Mouse (Mus musculus): ENCODE data around the gene Fosb.

The Fosb gene

DNA sequence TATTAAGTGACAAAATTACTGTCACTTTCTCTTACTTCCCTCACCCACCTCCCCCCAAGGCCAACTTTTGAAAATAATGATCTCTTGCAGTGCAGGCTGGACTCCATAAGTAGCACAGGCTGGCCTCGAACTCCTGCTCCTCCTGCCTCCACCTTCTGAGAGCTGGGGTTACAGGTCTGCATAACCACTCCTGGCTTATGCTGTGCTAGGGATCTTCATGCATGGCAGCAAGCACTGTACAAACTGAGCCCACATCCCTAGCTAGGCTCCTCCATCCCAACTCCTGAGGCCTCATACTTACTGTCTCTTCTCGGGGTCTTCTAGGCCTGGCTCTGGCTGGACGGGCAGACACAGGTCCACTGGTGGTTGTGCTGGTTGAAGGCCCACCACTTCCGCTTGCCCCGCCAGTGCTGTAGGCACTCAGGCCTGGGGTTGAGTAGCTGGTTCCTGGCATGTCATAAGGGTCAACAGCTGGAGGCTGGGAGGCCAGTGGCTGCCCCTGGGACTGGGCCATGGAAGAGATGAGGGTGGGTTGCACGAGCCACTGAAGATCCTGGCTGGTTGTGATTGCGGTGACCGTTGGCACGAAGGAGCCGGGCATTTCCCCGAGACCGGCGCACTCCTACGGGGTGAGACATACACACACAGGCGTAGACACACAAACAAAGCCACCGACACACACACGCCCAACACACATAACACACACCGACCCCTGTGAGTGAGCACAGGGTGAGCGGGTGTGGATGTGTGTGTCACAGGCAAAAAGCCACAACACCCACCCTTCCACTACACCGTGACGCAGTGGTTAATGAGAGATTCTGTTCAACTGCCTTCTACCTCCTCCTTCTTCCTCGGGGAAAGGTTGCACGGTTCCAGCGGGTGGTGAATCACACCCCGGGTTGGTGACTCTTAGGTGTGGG is 2.8 kb downstream of the Fosb start:
- no peak for DNase-seq (ENCODE audit: inconsistent ontology term)

DNA sequence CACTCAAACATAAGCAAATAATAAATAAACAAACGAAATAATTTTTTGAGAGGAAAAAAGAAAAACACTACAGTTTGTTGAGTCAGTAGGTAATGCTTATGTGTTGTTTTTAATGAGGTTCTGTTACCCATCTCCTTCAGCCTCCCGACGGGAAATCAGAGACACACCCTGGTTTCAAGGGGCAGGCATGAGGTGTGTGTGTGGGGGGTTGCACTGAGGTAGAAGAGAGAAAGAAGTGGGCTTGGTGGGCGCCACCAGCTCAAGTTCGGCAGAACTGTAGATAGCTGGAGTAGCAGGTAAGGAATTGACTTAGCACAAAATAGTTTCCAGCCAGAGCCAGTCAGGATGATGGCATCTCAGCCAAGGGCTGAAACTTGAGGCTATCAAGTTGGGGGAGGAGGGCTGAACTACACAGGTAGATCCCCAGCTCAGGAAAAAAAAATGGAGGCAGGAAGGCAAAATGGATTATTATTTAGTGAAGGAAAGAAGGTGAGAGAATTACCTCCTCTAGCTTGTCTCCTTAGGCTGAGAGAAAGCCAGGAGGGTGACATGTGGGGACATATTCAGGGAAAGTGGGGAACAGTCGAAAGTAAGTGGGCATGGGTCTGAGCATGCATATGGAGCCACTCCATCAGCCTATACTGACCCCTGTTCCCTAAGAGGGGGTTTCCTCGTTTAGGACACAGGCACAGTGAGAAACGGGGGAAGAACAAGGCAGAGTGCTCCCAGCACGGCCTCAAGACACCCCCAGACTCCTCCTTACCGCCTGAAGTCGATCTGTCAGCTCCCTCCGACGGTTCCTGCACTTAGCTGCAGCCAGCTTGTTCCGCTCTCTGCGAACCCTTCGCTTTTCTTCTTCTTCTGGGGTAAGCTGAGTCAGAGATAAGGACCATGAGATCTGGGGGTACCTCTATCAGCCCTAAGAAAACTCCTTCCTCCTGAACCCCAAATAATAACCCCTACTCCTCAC is 3.8 kb downstream of the Fosb start:
- no peak for DNase-seq (ENCODE audit: inconsistent ontology term)

DNA sequence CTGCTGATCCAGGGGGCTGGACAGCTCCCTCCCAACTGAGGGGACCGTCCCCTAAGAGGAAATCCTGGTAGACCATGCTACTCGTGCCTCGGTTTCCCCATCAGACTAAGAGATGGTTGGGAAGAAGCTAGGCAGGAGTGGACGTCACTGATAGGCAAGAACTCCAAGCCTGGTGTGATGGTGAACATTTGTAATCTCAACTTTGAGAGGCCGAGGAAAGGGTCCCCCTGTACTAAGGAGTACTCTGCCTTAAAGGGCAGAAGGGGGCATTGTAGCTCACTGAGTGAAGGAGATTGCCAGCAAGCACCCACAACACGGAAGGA is 4.5 kb downstream of the Fosb start:
- no peak for DNase-seq (ENCODE audit: inconsistent ontology term)

DNA sequence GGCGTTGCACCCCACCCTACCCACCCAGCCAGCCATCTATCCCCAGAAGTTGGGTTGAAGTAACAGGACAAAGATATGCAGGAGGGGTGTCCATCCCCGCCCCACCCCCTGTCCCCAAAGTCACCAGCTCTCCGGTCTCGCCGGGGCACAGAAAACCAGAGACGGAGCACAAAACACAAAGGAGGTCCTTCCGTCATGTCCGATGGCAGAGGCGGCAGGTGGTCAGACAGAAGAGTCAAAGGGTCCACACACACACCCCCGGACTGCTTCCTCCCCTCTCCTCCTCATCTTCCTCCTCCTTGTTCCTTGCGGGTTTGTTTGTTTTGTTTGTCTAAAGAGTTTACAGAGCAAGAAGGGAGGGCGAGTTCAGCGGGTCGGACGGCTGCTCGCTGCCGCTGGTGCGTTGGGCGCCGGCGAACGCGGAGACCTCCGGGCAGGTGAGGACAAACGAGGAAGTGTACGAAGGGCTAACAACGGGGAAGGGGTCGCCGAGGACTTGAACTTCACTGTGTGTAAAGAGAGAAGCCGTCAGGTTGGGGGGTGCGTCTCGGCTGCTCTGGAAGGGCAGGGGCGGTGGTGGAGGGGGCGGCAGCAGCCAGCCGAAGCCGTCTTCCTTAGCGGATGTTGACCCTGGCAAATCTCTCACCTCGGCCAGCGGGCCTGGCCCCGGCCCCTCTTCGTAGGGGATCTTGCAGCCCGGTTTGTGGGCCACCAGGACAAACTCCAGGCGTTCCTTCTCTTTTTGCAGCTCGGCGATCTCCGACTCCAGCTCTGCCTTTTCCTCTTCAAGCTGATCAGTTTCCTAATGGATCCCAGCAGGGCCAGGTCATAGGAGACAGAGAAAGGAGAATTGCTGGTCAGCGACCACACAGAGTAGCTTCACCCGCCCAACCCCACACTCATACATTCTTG is 5.1 kb downstream of the Fosb start:
- DNase-seq (ENCODE audit: inconsistent ontology term), result peak; percentile 33

DNA sequence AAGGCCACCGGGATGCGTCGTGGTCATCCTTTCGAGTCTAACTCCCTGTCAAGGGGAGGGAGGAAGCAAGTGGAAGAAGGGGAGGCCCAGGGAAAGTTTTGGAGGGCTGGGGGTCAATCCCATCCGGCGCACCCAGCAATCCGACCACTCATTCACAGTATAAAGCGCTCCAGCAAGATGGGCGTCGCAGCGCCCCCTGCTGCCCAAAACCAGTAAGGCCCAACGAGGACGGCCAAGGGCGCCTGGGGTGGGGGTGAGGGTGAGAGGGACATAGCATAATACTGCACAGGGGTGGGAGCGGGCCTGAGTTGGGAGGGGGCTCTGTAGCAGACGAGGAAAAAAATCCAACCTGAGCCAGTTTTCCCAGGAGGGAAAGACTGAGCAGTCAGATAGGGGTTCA is 6.1 kb downstream of the Fosb start:
- DNase-seq (ENCODE audit: inconsistent ontology term), result peak; percentile 83

DNA sequence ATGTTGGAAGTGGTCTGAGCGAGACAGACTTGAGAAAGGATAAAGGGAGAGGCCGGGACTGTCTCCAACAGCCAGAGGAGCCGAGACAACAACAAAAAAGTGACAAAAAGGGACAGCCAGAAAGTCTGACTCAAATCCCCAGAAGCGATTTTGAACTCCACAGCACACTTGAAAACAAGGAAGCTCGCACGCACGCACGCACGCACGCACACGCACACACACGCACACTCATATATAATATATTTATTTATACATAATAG is 6.9 kb downstream of the Fosb start:
- no peak for DNase-seq (ENCODE audit: inconsistent ontology term)

DNA sequence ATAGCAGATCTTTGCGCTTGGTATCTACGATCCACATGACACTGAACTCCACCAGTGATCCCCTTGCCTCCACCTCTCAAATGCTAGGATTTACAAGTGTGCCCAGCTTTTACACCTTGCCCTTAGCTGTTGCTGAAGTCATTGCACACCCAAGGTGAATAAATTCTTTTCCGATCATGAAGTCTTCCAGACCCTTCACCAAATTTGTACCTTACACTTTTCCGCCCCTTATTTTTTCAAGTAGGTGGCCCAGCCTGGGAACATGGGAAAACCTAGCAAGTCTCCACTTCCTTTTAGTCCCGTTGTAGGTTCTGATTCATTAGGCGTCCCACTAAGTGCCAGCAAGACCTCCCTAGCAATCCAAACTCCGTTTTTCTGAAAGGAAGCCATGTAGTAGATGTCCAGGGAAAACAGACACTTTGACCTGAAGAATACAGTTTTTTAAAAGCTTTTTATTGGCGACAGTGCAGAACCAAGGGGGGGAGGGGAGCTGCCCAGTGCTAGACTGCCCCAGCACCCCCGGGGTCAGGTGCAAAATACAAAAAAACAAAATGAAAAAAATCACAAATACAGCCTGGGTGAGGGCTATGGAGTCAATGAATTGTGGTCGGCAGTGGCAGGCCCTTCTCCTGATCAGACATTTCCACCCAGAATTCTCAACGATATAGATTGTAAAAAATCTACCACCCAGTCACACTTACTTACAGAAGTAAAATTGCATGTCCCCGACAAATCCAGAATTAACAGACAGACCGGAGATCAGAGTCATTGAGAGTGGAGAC is 7.4 kb downstream of the Fosb start:
- DNase-seq (ENCODE audit: inconsistent ontology term), result no peak

DNA sequence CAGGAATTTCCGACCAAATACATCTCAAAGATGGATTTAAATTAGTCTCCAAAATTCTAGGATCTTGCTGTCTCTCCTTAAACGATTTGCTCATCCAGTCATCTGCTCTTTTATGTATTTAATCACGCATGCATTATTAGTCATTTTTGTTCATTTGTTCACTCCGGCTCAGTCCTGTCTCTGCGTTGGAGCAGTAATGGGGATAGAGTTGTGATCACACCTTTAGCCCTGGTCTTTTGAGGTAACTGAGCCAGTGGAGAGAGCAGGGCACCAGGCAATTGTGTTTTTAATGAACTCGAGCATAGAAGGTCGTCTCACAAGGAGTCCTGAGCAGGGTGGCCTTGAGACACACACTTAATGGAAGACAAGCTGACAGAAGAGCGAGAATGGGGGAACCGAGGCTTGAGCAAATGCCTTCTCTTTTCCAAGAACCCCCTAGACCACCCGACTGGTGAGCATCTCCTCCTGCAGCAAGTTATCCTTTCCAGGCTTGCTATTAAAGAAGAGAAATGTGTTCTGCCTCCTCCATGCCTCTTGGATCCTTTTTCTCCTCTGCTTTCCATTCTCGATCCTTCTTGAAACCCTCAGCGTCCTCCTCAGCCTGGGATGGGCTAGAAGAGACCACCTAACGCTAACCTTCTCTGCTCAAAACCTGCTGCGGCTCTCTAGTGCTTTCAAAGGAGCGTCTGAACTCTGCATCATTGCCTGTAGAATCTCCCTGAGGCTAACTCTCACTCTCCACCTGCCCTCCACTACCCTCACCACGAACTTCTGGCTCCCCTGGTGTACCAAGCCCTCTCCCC is 8.2 kb downstream of the Fosb start:
- no peak for DNase-seq (ENCODE audit: inconsistent ontology term)

DNA sequence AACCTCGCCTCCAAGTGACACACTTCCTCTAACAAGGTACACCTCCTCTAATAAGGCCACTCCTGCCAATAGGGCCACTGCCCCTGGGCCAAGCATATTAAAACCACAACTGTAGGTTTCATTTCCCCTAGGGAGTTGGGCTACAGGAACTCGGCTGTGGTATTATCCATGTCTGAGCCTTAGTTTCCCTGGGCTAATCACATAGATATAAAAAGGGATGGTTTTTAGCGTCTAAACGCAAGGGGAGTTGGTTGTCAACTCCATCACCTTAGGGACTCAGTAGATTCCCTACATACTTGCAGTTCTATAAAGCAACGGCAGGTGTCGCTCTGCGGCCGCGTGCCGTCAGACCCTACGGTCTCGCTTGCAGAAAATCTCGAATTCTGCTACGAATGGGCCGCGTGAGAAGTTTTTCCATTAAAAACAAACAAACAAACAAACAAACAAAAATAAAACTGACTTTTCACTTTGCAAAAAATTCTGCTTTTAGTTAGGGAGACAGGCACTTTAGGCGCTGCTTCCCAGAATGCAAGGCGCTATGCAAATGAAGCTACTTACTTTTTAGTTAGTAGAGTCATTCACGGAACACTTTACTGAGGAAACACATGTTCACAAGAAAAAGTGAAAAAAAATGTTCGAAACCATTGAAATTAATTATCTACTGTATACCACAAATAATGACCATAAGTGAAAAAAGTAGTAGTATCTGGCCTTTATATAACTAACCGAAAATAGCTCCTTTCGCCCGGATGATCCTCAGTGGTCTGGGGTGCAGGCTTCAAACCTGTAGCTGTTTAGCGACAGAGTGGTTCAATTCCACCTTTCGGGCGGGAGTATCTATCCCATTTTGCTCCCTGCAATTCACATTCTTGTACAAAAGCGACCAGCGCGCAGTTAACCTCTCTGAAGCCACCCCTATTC is 9.1 kb downstream of the Fosb start:
- DNase-seq (ENCODE audit: inconsistent ontology term), result peak; percentile 82

DNA sequence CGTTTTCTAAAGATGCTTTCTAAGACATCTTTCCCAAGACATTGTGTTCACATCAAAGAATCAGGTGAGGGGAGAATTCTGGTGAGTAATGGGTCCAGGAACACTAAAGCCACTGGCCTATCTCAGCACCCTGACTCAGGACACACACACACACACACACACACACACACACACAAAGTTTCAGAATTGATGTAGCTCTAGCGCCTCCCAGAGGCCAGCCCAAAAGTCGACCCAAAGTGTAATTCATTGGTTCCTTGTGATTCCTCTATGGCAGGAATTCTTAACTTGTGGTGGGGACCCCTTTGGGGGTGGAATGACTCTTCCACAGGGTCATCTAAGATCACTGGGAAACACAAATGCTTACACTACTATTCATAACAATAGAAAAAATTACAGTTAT is 10.7 kb downstream of the Fosb start:
- DNase-seq (ENCODE audit: inconsistent ontology term), result peak; percentile 61

DNA sequence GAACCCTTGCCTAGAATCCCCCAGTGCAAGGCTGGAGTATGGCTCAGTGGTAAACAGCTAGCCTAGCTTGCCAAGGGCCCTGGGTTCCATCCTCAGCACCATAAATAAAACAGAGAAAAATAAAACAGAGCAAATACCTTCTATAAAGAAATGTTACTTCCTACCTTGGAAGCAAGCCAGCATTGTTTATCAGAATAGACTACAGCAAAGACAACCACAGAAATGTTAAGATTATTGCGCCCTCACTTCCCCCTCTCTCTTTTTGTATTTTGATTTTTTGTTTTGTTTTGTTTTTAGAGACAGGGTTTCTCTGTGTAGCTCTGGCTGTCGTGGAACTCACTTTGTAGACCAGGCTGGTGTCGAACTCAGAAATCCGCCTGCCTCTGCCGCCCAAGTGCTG is 12.1 kb downstream of the Fosb start:
- no peak for DNase-seq (ENCODE audit: inconsistent ontology term)

DNA sequence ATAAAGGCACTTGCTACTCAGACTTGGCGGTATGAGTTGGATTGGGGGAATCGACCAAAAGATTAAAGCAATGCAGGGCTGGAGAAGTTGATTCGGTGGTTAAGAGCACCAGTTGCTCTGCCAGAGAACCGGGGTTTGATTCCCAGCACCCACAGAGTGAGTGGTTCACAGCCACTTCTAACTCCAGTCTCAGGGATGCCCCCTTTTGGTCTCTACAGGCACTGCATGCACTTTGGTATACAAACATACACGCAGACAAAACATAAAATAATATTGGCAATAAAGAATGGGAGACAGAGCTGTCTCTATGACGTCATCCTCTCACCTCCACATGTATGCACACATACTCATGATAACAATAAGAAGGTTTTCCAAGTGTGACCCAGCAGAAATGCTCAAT is 12.8 kb downstream of the Fosb start:
- no peak for DNase-seq (ENCODE audit: inconsistent ontology term)

DNA sequence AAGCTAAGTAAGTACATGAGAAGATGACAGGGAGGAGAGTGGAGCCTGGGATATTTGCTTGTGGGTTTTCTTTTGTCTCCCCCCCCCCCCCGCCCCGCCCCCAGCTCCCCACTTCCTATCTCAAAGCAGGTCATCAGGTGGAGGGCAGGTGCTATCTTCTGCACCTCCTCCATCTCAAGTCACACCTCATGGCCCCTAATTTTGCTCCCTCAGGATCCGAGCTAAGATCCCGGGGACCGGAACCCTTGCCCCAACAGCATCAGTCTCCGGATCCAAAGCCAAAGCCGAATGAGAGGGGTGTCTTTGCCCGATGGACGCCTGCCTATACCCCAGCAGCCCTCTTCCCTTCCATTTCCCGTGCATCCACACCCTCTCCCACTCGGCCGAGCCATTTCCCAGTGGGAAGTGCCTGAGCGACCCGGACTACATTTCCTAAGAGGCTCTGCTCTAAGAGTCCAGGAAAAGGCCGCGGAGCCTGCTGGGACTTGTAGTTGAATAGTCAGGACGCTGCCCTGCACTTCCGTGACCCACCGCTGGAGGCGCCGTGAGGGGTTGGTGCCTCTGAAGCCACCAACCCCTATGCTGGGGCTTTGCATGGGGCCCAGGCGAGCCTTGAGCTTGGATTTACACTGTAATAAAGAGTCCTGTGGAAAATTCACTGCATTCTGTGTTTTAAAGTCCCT is 14.2 kb downstream of the Fosb start:
- DNase-seq (ENCODE audit: inconsistent ontology term), result peak; percentile 94

DNA sequence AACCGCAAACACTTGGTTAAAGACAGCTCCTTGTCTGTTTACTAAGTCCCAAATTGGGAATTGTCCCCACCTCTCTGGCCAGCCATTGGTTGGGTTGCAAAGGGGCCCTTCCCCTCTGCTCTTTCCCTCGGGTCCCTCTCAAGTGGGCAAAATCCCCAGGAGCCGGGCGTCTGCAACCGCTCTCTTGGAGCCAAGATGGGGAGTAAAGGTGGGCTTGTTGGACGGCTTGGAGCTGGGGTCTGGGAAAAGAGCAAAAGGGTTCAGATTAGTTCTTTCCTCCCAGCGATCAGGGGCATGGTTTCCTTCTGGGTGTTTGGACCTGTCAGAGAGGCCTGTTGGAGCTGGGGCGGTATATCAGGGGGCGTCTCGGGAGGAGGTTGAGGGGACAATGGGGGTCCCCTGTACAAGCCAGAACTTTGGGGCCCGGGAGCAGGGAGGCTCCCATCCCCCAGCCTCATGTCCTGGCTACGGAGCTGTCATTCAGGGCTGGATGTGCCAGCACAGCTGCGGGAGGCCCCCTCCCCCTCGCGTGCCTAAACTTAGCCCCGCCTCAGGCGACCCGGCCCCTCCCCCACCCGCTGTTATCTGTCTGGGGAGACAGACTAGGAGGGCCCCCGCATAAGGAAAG is 18.8 kb downstream of the Fosb start:
- peak; percentile 67 for DNase-seq (ENCODE audit: inconsistent ontology term)

DNA sequence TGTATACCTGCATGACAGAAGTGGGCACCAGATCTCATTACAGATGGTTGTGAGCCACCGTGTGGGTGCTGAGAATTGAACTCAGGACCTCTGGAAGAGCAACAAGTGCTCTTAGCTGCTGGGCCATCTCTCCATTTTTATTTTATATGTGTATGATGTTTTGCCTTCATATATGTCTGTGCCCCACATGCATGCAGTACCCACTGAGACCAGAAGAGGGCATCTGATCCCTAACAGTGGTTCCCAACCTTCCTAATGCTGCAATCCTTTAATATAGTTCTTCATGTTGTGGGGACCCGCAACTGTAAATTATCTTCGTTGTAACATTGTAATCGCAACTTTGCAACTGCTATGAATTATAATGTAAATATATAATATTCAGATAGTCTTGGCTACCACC is 25.1 kb downstream of the Fosb start:
- no peak for DNase-seq (ENCODE audit: inconsistent ontology term)

DNA sequence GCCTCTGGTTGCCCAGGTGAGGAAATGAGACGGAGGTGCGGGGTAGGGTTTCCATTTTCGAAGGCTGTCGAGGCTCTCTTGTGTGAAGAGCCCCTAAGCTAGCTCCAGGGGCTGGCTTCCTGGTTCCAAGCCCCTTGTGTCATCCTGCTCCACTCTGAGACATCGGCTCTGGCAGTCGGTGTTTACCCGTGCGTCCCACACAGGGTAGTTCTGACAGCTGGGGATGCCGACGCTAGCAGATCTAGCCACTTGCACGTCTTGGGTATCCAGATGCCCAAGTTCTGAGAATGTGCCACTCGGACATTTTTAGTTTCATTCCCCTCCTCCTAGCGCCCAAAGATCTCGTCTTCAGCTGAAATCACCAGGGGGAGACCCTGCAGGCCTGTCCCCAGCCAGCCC is 26.4 kb downstream of the Fosb start:
- no peak for DNase-seq (ENCODE audit: inconsistent ontology term)

DNA sequence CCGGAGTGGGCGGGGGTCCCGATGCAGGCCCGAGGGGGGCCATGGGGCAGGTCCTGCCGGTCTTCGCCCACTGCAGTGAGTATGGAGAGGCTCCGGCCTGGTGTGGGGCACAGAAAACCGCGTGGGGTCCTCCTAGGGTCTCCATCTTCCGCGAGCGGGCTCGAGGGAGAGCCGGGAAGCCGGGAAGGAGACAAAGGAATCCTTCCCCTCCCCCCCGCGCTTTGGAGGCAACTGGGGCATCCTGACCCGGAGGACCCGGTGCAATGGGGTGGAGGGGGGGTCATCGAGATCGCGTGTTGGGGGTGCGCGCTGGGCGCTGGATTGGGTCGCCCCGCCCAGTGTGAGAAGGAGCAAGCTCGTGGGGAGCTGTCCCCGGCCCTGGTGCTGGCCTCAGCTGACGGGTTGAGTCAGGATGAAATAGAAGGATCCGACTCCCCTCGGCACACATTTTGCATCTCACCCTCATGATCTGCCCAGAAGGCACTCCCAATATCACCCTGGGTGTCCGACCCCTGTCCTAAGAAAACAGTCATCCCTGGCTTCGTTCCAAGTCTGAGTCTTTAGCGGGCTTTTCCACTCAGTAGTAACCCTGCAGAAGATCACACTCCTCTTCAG is 27.0 kb downstream of the Fosb start:
- DNase-seq (ENCODE audit: inconsistent ontology term), result peak; percentile 73

DNA sequence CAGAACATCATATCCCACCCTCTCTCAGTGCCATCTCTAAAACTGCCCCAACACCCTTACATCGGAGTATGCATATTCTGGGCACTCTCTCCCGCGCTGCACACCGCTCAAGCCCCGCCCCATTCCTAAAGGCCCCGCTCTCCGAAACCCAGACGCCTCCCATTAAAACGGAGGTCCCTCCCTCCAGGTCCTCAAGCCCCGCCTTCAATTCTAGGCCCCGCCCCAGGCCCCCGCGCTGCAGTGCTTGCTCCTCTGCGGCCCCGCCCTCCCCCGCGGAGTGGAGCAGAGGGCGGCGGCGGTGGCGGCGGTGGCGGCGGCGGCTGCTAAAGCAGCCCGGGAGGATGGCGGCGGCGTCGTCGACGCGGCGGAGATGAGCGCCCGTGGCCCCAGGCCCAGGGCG is 27.5 kb downstream of the Fosb start, which contains the start of gene Rtn2:
Gene Rtn2, plus strand, starts transcription at position 240 of the 400 bp plus-strand sequence.
- DNase-seq (ENCODE audit: inconsistent ontology term), result peak; percentile 91

Data from Muller cell, postnatal 12 days (primary cell).